Mouse (Mus musculus): ENCODE measurements around the gene Rbpj.

DNA sequence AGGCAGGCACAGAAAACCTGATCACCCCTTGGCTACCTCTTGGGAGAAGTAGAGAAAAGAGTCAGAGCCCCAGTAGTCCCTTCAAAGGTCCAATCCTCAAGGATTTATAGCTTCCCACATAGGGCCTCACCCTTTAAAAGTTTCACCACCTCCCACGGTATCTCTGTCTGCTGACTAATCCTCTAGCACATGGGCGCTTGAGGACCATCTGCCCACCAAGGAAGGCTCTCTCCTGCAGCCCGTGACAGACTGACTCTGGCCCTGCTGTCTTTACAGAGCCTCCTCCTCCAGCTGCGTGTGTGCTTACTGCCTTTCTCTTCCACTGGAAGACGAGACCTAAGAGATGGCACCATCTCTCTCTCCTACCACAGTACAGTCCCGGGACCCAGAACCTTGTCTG lies 213.7 kb downstream of the Rbpj start:
- TF ChIP-seq CTCF (IDR thresholded peaks at IDR 0.05; ENCODE audit: extremely low read depth, insufficient read length, insufficient replicate concordance, low read depth, low read length) (no peak), POLR2A (IDR thresholded peaks at IDR 0.05; ENCODE audit: low read depth, low read length) (no peak)

Measured in small intestine, adult 2 months (tissue).